In genomic region chr3:95105586-95106337, GRCm38 (mm10) we compare ENCODE assay signal across 9 mouse cellular contexts. TPM values are rescaled to one million over a fixed set of nuclear protein-coding genes. Genes with fewer than 3 reads are reported as not detected.
DNase-seq lines count a peak whose midpoint lies in the region; ATAC-seq lines count a peak whose summit lies in the region.
"Had no signal": no experiment of that assay in that cellular context is flagged by ENCODE, and none has a peak within 500 bp of the region (broad histone marks: within the 10 kb centered on the region; RNA-seq: fewer than 3 reads in every experiment).

No protein-coding gene starts in this region.

- H3K4me2 ChIP-seq in lung, embryonic 16.5 days (ENCODE audit: low read depth, low read length) = peak overlapping the region; percentile 76
- peak overlapping the region; percentile 75 for H3K4me2 ChIP-seq in neural tube, embryonic 12.5 days (replicated peaks)

- no peak for DNase-seq in lung, adult 18-20 months
- DNase-seq in embryonic facial prominence, embryonic 10.5 days (ENCODE audit: low spot score) = no peak
- DNase-seq in limb, embryonic 10.5 days (ENCODE audit: low spot score) = no peak
- DNase-seq in frontal cortex, postnatal 36 days (ENCODE audit: low spot score in 2 of 2) = no peak
- DNase-seq in gastrocnemius, adult 18-20 months (ENCODE audit: low spot score) = no peak
- DNase-seq in layer of hippocampus, adult 8-10 months (ENCODE audit: low spot score in 2 of 2) = no peak

- H3K27ac ChIP-seq in lung, embryonic 16.5 days (ENCODE audit: low read length) = peak overlapping the region; percentile 71
- peak overlapping the region; percentile 89 for H3K27ac ChIP-seq in embryonic facial prominence, embryonic 10.5 days (replicated peaks)
- peak overlapping the region; percentile 89 for H3K27ac ChIP-seq in limb, embryonic 10.5 days
- peak overlapping the region; percentile 74; the same call in 1 of the 2 replicates for H3K27ac ChIP-seq in neural tube, embryonic 12.5 days

- no peak; the same call in 1 of the 2 replicates for ATAC-seq in lung, embryonic 16.5 days (ENCODE audit: low read depth)
- ATAC-seq in neural tube, embryonic 12.5 days (ENCODE audit: low FRiP score, low read depth) = no peak

- no peaks in the 10 kb centered on the region for H3K27me3 ChIP-seq in lung, embryonic 16.5 days (ENCODE audit: control insufficient read depth, insufficient read depth, low read depth, low read length)
- no peaks in the 10 kb centered on the region for H3K27me3 ChIP-seq in embryonic facial prominence, embryonic 10.5 days (replicated peaks; ENCODE audit: low read depth, poor library complexity, severe bottlenecking)
- H3K27me3 ChIP-seq in limb, embryonic 10.5 days (ENCODE audit: low read depth, poor library complexity, severe bottlenecking) = no peaks in the 10 kb centered on the region
- H3K27me3 ChIP-seq in neural tube, embryonic 12.5 days (replicated peaks) = no peaks in the 10 kb centered on the region

- H3K4me3 ChIP-seq in lung, embryonic 16.5 days (ENCODE audit: low read length) = peak overlapping the region; percentile 97
- H3K4me3 ChIP-seq in embryonic facial prominence, embryonic 10.5 days = peak overlapping the region; percentile 91
- H3K4me3 ChIP-seq in limb, embryonic 10.5 days = peak overlapping the region; percentile 87
- peak overlapping the region; percentile 94 for H3K4me3 ChIP-seq in neural tube, embryonic 12.5 days

- no peaks in the 10 kb centered on the region for H3K9me3 ChIP-seq in lung, embryonic 16.5 days (ENCODE audit: control insufficient read depth, low read length)
- no peaks in the 10 kb centered on the region for H3K9me3 ChIP-seq in embryonic facial prominence, embryonic 10.5 days
- H3K9me3 ChIP-seq in limb, embryonic 10.5 days (replicated peaks) = no peaks in the 10 kb centered on the region
- H3K9me3 ChIP-seq in neural tube, embryonic 12.5 days = no peaks in the 10 kb centered on the region

- H3K9ac ChIP-seq in lung, embryonic 16.5 days (ENCODE audit: low read length) = peak overlapping the region; percentile 92
- peak overlapping the region; percentile 91 for H3K9ac ChIP-seq in neural tube, embryonic 12.5 days

- H3K36me3 ChIP-seq in lung, embryonic 16.5 days (ENCODE audit: control insufficient read depth, insufficient read depth, low read length) = no peaks in the 10 kb centered on the region
- peaks cover 28% of the 10 kb centered on the region for H3K36me3 ChIP-seq in embryonic facial prominence, embryonic 10.5 days (replicated peaks)
- peaks cover 30% of the 10 kb centered on the region for H3K36me3 ChIP-seq in limb, embryonic 10.5 days
- no peaks in the 10 kb centered on the region; the same call in 1 of the 2 replicates for H3K36me3 ChIP-seq in neural tube, embryonic 12.5 days

- peaks cover 6% of the 10 kb centered on the region for H3K4me1 ChIP-seq in lung, embryonic 16.5 days (replicated peaks; ENCODE audit: control insufficient read depth, insufficient read depth, low read length)
- H3K4me1 ChIP-seq in embryonic facial prominence, embryonic 10.5 days = peaks cover 14% of the 10 kb centered on the region
- peaks cover 14% of the 10 kb centered on the region for H3K4me1 ChIP-seq in limb, embryonic 10.5 days
- H3K4me1 ChIP-seq in neural tube, embryonic 12.5 days = peaks cover 7% of the 10 kb centered on the region

- WGBS in lung, embryonic 16.5 days = 0% methylated on average over 16 of the region's 16 CpGs
- WGBS in embryonic facial prominence, embryonic 10.5 days = under 1% methylated on average over 16 of the region's 16 CpGs
- WGBS in limb, embryonic 10.5 days = under 1% methylated on average over 16 of the region's 16 CpGs
- WGBS in neural tube, embryonic 12.5 days = 2% methylated on average over 16 of the region's 16 CpGs

RNA-seq across cellular contexts. Expression of gene Pip5k1a, which starts 1.0 kb away (rescaled TPM):
- 19.5 and 20.2 TPM in 2 replicates for polyA plus RNA-seq in lung, embryonic 16.5 days (2015; fragmentation: Nextera tagmentation; extraction: Ambion mirVana)
- polyA plus RNA-seq in embryonic facial prominence, embryonic 10.5 days (2016; fragmentation: Nextera tagmentation; extraction: Ambion mirVana) = 18.0 and 21.3 TPM in 2 replicates
- 18.6 and 21.7 TPM in 2 replicates for polyA plus RNA-seq in limb, embryonic 10.5 days (2016; fragmentation: Nextera tagmentation; extraction: Ambion mirVana)
- 20.4 and 22.8 TPM in 2 replicates for polyA plus RNA-seq in neural tube, embryonic 12.5 days (2016; fragmentation: Nextera tagmentation; extraction: Ambion mirVana)
- 10 to 100 TPM; 21.7 to 31.8 TPM for total RNA-seq in gastrocnemius, adult 18-20 months (2021)
- 10 to 100 TPM; 58.5 to 66.8 (median 64.8) TPM for total RNA-seq in layer of hippocampus, adult 8-10 months (2022)

RNA-seq across cellular contexts. Expression of gene Vps72, which starts 5.1 kb away (rescaled TPM):
- polyA plus RNA-seq in lung, embryonic 16.5 days (2015; fragmentation: Nextera tagmentation; extraction: Ambion mirVana) = 152 and 156 TPM in 2 replicates
- 288 and 295 TPM in 2 replicates for polyA plus RNA-seq in embryonic facial prominence, embryonic 10.5 days (2016; fragmentation: Nextera tagmentation; extraction: Ambion mirVana)
- 297 and 327 TPM in 2 replicates for polyA plus RNA-seq in limb, embryonic 10.5 days (2016; fragmentation: Nextera tagmentation; extraction: Ambion mirVana)
- polyA plus RNA-seq in neural tube, embryonic 12.5 days (2016; fragmentation: Nextera tagmentation; extraction: Ambion mirVana) = 227 and 232 TPM in 2 replicates
- 10 to 100 TPM; 64.3 to 85.5 TPM for total RNA-seq in gastrocnemius, adult 18-20 months (2021)
- total RNA-seq in layer of hippocampus, adult 8-10 months (2022) = 10 to 100 TPM; 36.9 to 45.8 (median 43.4) TPM

RNA-seq across cellular contexts. Expression of gene Tmod4, which starts 18.5 kb away (rescaled TPM):
- 2.7 and 4.4 TPM in 2 replicates for polyA plus RNA-seq in lung, embryonic 16.5 days (2015; fragmentation: Nextera tagmentation; extraction: Ambion mirVana)
- 1.4 and 1.5 TPM in 2 replicates for polyA plus RNA-seq in embryonic facial prominence, embryonic 10.5 days (2016; fragmentation: Nextera tagmentation; extraction: Ambion mirVana)
- 1.2 and 1.4 TPM in 2 replicates for polyA plus RNA-seq in limb, embryonic 10.5 days (2016; fragmentation: Nextera tagmentation; extraction: Ambion mirVana)
- polyA plus RNA-seq in neural tube, embryonic 12.5 days (2016; fragmentation: Nextera tagmentation; extraction: Ambion mirVana) = 1.3 and 1.6 TPM in 2 replicates
- total RNA-seq in gastrocnemius, adult 18-20 months (2021) = 100 to 1,000 TPM; 663 to 722 TPM
- total RNA-seq in layer of hippocampus, adult 8-10 months (2022) = under 1 TPM in 2 of 4 experiments, not detected in 2; 0.55 to 0.81 TPM
- total RNA-seq: hematopoietic stem cell, adult 5-6 weeks had no signal

RNA-seq across cellular contexts. Expression of gene Scnm1, which starts 28.0 kb away (rescaled TPM):
- 69.9 and 79.0 TPM in 2 replicates for polyA plus RNA-seq in lung, embryonic 16.5 days (2015; fragmentation: Nextera tagmentation; extraction: Ambion mirVana)
- polyA plus RNA-seq in embryonic facial prominence, embryonic 10.5 days (2016; fragmentation: Nextera tagmentation; extraction: Ambion mirVana) = 81.0 and 84.4 TPM in 2 replicates
- 74.1 and 79.7 TPM in 2 replicates for polyA plus RNA-seq in limb, embryonic 10.5 days (2016; fragmentation: Nextera tagmentation; extraction: Ambion mirVana)
- 86.5 and 91.3 TPM in 2 replicates for polyA plus RNA-seq in neural tube, embryonic 12.5 days (2016; fragmentation: Nextera tagmentation; extraction: Ambion mirVana)
- total RNA-seq in gastrocnemius, adult 18-20 months (2021) = 10 to 100 TPM; 34.6 to 46.5 TPM
- 10 to 100 TPM; 51.4 to 57.8 (median 54.9) TPM for total RNA-seq in layer of hippocampus, adult 8-10 months (2022)

RNA-seq across cellular contexts. Expression of gene Lysmd1, which starts 28.1 kb away (rescaled TPM):
- polyA plus RNA-seq in lung, embryonic 16.5 days (2015; fragmentation: Nextera tagmentation; extraction: Ambion mirVana) = 16.2 and 16.9 TPM in 2 replicates
- 14.0 and 14.5 TPM in 2 replicates for polyA plus RNA-seq in embryonic facial prominence, embryonic 10.5 days (2016; fragmentation: Nextera tagmentation; extraction: Ambion mirVana)
- polyA plus RNA-seq in limb, embryonic 10.5 days (2016; fragmentation: Nextera tagmentation; extraction: Ambion mirVana) = 12.6 and 16.2 TPM in 2 replicates
- polyA plus RNA-seq in neural tube, embryonic 12.5 days (2016; fragmentation: Nextera tagmentation; extraction: Ambion mirVana) = 24.5 and 24.8 TPM in 2 replicates
- 1 to 10 TPM; 6.3 to 6.6 TPM for total RNA-seq in gastrocnemius, adult 18-20 months (2021)
- 10 to 100 TPM; 12.5 to 17.7 (median 13.4) TPM for total RNA-seq in layer of hippocampus, adult 8-10 months (2022)
